8 mouse cellular contexts compared by ENCODE assay signal in genomic region chr7:25674297-25674696, GRCm38 (mm10). TPM values are rescaled to one million over a fixed set of nuclear protein-coding genes. Genes with fewer than 3 reads are reported as not detected.
DNase-seq lines count a peak whose midpoint lies in the region; ATAC-seq and TF ChIP-seq lines count a peak whose summit lies in the region.
"Had no signal": no experiment of that assay in that cellular context is flagged by ENCODE, and none has a peak within 500 bp of the region (broad histone marks: within the 10 kb centered on the region; RNA-seq: fewer than 3 reads in every experiment).

No protein-coding gene starts in this region.

- H3K9ac ChIP-seq in liver, embryonic 16.5 days (ENCODE audit: low read depth, low read length), result no peak overlapping the region
- H3K9ac ChIP-seq in stomach, postnatal 0 days (ENCODE audit: low read length), result no peak overlapping the region

- peak overlapping the region; percentile 17; the same call in 1 of the 2 replicates for H3K4me3 ChIP-seq in spleen, adult 2 months (ENCODE audit: extremely low read depth, insufficient read depth, insufficient read length)
- peak overlapping the region; percentile 43 for H3K4me3 ChIP-seq in liver, embryonic 16.5 days (ENCODE audit: low read depth, low read length)
- peak overlapping the region; percentile 28; the same call in 1 of the 2 replicates for H3K4me3 ChIP-seq in stomach, postnatal 0 days (ENCODE audit: low read depth, low read length)

- no peak overlapping the region for H3K27ac ChIP-seq in spleen, adult 2 months (ENCODE audit: insufficient read depth, low read length)
- H3K27ac ChIP-seq in liver, embryonic 16.5 days (ENCODE audit: low read length), result no peak overlapping the region
- H3K27ac ChIP-seq in stomach, postnatal 0 days (replicated peaks), result no peak overlapping the region

- peaks cover 2% of the 10 kb centered on the region; the same call in 1 of the 2 replicates for H3K27me3 ChIP-seq in spleen, adult 2 months (ENCODE audit: control insufficient read depth, insufficient read depth, low read length)
- peaks cover 22% of the 10 kb centered on the region for H3K27me3 ChIP-seq in liver, embryonic 16.5 days (ENCODE audit: control insufficient read depth, insufficient read depth, low read depth, low read length)
- H3K27me3 ChIP-seq in stomach, postnatal 0 days (ENCODE audit: control insufficient read depth, insufficient read depth, low read length), result no peaks in the 10 kb centered on the region

- WGBS in spleen, adult 2 months, result 13% methylated on average over 9 of the region's 9 CpGs
- 11% methylated on average over 9 of the region's 9 CpGs for WGBS in liver, embryonic 16.5 days (ENCODE audit: insufficient replicate concordance)
- WGBS in stomach, postnatal 0 days, result 25% methylated on average over 9 of the region's 9 CpGs

- peak overlapping the region; percentile 55 for H3K4me2 ChIP-seq in liver, embryonic 16.5 days (ENCODE audit: low read depth, low read length)
- H3K4me2 ChIP-seq in stomach, postnatal 0 days (replicated peaks; ENCODE audit: low read depth), result peak overlapping the region; percentile 51; the same call in 1 of the 2 replicates

- no peak for DNase-seq in spleen, adult 2 months (ENCODE audit: low read depth in 1 of 2, low spot score in 2 of 2)
- no peak for DNase-seq in spleen, adult 18-20 months
- DNase-seq in stomach, postnatal 0 days (ENCODE audit: low spot score), result no peak
- no peak for DNase-seq in layer of hippocampus, adult 8-10 months (ENCODE audit: low spot score in 2 of 2)
- no peak for DNase-seq in urinary bladder, postnatal 36 days (ENCODE audit: low spot score in 2 of 2)
- DNase-seq: adrenal gland, postnatal 14 days had no signal

- no peak for TF ChIP-seq EP300 in stomach, postnatal 0 days (optimal IDR thresholded peaks at IDR 0.05)

- no peak for TF ChIP-seq CTCF in spleen, adult 2 months (IDR thresholded peaks at IDR 0.05; ENCODE audit: extremely low read depth, insufficient read depth, insufficient read length, insufficient replicate concordance)
- no peak for TF ChIP-seq CTCF in stomach, postnatal 0 days (IDR thresholded peaks at IDR 0.05; ENCODE audit: low read depth)

- peak; percentile 14 to 33; a peak in 1 of 4 replicates for ATAC-seq in hematopoietic stem cell, adult 5-6 weeks (replicated peaks in 1 of 2; ENCODE audit: insufficient read depth in 1 of 2, low FRiP score in 2 of 2, low TSS enrichment in 1 of 2, low read depth in 1 of 2, poor library complexity in 2 of 2, severe bottlenecking in 2 of 2)
- ATAC-seq in liver, embryonic 16.5 days (ENCODE audit: low read depth), result no peak
- ATAC-seq in stomach, postnatal 0 days (ENCODE audit: low FRiP score, low TSS enrichment), result no peak

- H3K9me3 ChIP-seq in liver, embryonic 16.5 days (replicated peaks; ENCODE audit: control insufficient read depth, low read length), result no peaks in the 10 kb centered on the region
- no peaks in the 10 kb centered on the region for H3K9me3 ChIP-seq in stomach, postnatal 0 days (ENCODE audit: control insufficient read depth, low read length)

- no peak for TF ChIP-seq POLR2A in spleen, adult 2 months (IDR thresholded peaks at IDR 0.05; ENCODE audit: low read depth, low read length)

- no peaks in the 10 kb centered on the region for H3K36me3 ChIP-seq in spleen, adult 2 months (ENCODE audit: control insufficient read depth, insufficient read depth, low read length)
- no peaks in the 10 kb centered on the region for H3K36me3 ChIP-seq in liver, embryonic 16.5 days (ENCODE audit: control insufficient read depth, insufficient read depth)
- H3K36me3 ChIP-seq in stomach, postnatal 0 days (ENCODE audit: control insufficient read depth, insufficient read depth, low read length), result no peaks in the 10 kb centered on the region

- H3K4me1 ChIP-seq in spleen, adult 2 months (ENCODE audit: control insufficient read depth, insufficient read depth, insufficient read length), result 0 out of 2 replicates have a peak, but pooled peaks cover 8% of the 10 kb centered on the region
- H3K4me1 ChIP-seq in liver, embryonic 16.5 days (ENCODE audit: control insufficient read depth, low read depth, low read length), result peaks cover 11% of the 10 kb centered on the region
- 0 out of 2 replicates have a peak, but pooled peaks cover 3% of the 10 kb centered on the region for H3K4me1 ChIP-seq in stomach, postnatal 0 days (replicated peaks; ENCODE audit: control insufficient read depth, insufficient read depth)

RNA-seq across cellular contexts. Expression of gene Tmem91, which starts 0.7 kb away (rescaled TPM):
- 0.35 and 0.61 TPM in 2 replicates for polyA plus RNA-seq in spleen, adult 2 months (2012; rRNA removed)
- total RNA-seq in hematopoietic stem cell, adult 5-6 weeks (2017), result 2.3 TPM in 1 of 2 replicates, not detected in the other
- polyA plus RNA-seq in liver, embryonic 16.5 days (2015; fragmentation: Nextera tagmentation; extraction: Ambion mirVana), result 0.78 and 1.3 TPM in 2 replicates
- polyA plus RNA-seq in stomach, postnatal 0 days (2015; fragmentation: Nextera tagmentation; extraction: Ambion mirVana), result 0.78 and 0.92 TPM in 2 replicates
- 10 to 100 TPM; 10.8 to 16.2 (median 15.1) TPM for total RNA-seq in layer of hippocampus, adult 8-10 months (2022)

RNA-seq across cellular contexts. Expression of gene B9d2, which starts 6.3 kb away (rescaled TPM):
- 72.0 and 108 TPM in 2 replicates for polyA plus RNA-seq in spleen, adult 2 months (2012; rRNA removed)
- total RNA-seq in hematopoietic stem cell, adult 5-6 weeks (2017), result 46.3 and 70.6 TPM in 2 replicates
- polyA plus RNA-seq in liver, embryonic 16.5 days (2015; fragmentation: Nextera tagmentation; extraction: Ambion mirVana), result 20.1 and 21.0 TPM in 2 replicates
- 11.6 and 12.5 TPM in 2 replicates for polyA plus RNA-seq in stomach, postnatal 0 days (2015; fragmentation: Nextera tagmentation; extraction: Ambion mirVana)
- 10 to 100 TPM; 21.0 to 23.9 (median 21.8) TPM for total RNA-seq in layer of hippocampus, adult 8-10 months (2022)

RNA-seq across cellular contexts. Expression of gene Tgfb1, which starts 12.5 kb away (rescaled TPM):
- polyA plus RNA-seq in spleen, adult 2 months (2012; rRNA removed), result 152 and 179 TPM in 2 replicates
- 46.0 and 50.7 TPM in 2 replicates for total RNA-seq in hematopoietic stem cell, adult 5-6 weeks (2017)
- 3.1 and 4.1 TPM in 2 replicates for polyA plus RNA-seq in liver, embryonic 16.5 days (2015; fragmentation: Nextera tagmentation; extraction: Ambion mirVana)
- 1.4 and 1.6 TPM in 2 replicates for polyA plus RNA-seq in stomach, postnatal 0 days (2015; fragmentation: Nextera tagmentation; extraction: Ambion mirVana)
- total RNA-seq in layer of hippocampus, adult 8-10 months (2022), result 10 to 100 TPM in 2 of 4 experiments, 1 to 10 TPM in 2; 7.2 to 26.4 (median 15.7) TPM

RNA-seq across cellular contexts. Expression of gene Exosc5, which starts 15.3 kb away (rescaled TPM):
- polyA plus RNA-seq in spleen, adult 2 months (2012; rRNA removed), result 79.5 and 111 TPM in 2 replicates
- total RNA-seq in hematopoietic stem cell, adult 5-6 weeks (2017), result 32.5 and 48.8 TPM in 2 replicates
- polyA plus RNA-seq in liver, embryonic 16.5 days (2015; fragmentation: Nextera tagmentation; extraction: Ambion mirVana), result 39.1 and 40.7 TPM in 2 replicates
- 63.8 and 65.1 TPM in 2 replicates for polyA plus RNA-seq in stomach, postnatal 0 days (2015; fragmentation: Nextera tagmentation; extraction: Ambion mirVana)
- 10 to 100 TPM; 23.1 to 32.2 (median 27.5) TPM for total RNA-seq in layer of hippocampus, adult 8-10 months (2022)

RNA-seq across cellular contexts. Expression of gene Bckdha, which starts 15.5 kb away (rescaled TPM):
- polyA plus RNA-seq in spleen, adult 2 months (2012; rRNA removed), result 81.4 and 108 TPM in 2 replicates
- total RNA-seq in hematopoietic stem cell, adult 5-6 weeks (2017), result 33.2 and 61.3 TPM in 2 replicates
- 36.7 and 43.1 TPM in 2 replicates for polyA plus RNA-seq in liver, embryonic 16.5 days (2015; fragmentation: Nextera tagmentation; extraction: Ambion mirVana)
- polyA plus RNA-seq in stomach, postnatal 0 days (2015; fragmentation: Nextera tagmentation; extraction: Ambion mirVana), result 63.8 and 70.3 TPM in 2 replicates
- total RNA-seq in layer of hippocampus, adult 8-10 months (2022), result 10 to 100 TPM; 34.4 to 42.3 (median 39.3) TPM

Comparison
In these comparisons a context has a peak if more than half of its experiments do, and no peak if none do; other contexts are left out.
1. ATAC-seq: peak in hematopoietic stem cell, adult 5-6 weeks (2 of 2); none in liver, embryonic 16.5 days (single experiment) and stomach, postnatal 0 days (single experiment).
2. RNA of gene Tgfb1, which starts 12.5 kb away (polyA plus RNA-seq): 152 to 179 TPM in spleen, adult 2 months; 3.1 to 4.1 TPM in liver, embryonic 16.5 days and 1.4 to 1.6 TPM in stomach, postnatal 0 days; every median in the first group is over 10 times any median in the second.
3. Peak in every context shown above with its lines, with median percentiles within 50 percentile points of each other: H3K4me3 ChIP-seq.